Mouse (Mus musculus): ENCODE results near the gene Slc28a2. TPM values are rescaled to one million over a fixed set of nuclear protein-coding genes. Genes with fewer than 3 reads are reported as not detected.
"Not testable (repeated sequence)": the region's sequence is repeated elsewhere in the genome, so short reads cannot be mapped to it uniquely, and the experiment has no call there.

Slc28a2 gene
- polyA plus RNA-seq, 1 experiment from 2014 or later: 0.10 TPM

GRCm38 (mm10) chr2:122381329-122382103 is 44.8 kb upstream of the Slc28a2 start:
- DNase-seq (ENCODE audit: low spot score): peak; percentile 48
- no peak for ATAC-seq
- WGBS: 55% methylated on average over 16 of the region's 16 CpGs
- no peak overlapping the region for H3K27ac ChIP-seq (ENCODE audit: low read length)
- H3K4me2 ChIP-seq (replicated peaks; ENCODE audit: low read depth, low read length): no peak overlapping the region
- H3K27me3 ChIP-seq (replicated peaks; ENCODE audit: insufficient read depth, low read length): no peaks in the 10 kb centered on the region
- no peaks in the 10 kb centered on the region for H3K36me3 ChIP-seq (ENCODE audit: insufficient read depth, low read length)
- H3K9me3 ChIP-seq (ENCODE audit: low read length): no peaks in the 10 kb centered on the region
- no peaks in the 10 kb centered on the region for H3K4me1 ChIP-seq (ENCODE audit: insufficient read depth, low read depth, low read length)
- no peak overlapping the region for H3K4me3 ChIP-seq (ENCODE audit: low read depth, low read length)
- H3K9ac ChIP-seq (replicated peaks; ENCODE audit: low read depth): no peak overlapping the region
- TF ChIP-seq CTCF (IDR thresholded peaks at IDR 0.05) (no peak), EP300 (IDR thresholded peaks at IDR 0.05) (no peak)

GRCm38 (mm10) chr2:122382121-122382520 is 44.2 kb upstream of the Slc28a2 start:
- no peak overlapping the region for H3K27ac ChIP-seq (ENCODE audit: low read length)
- H3K9ac ChIP-seq (replicated peaks; ENCODE audit: low read depth): no peak overlapping the region
- TF ChIP-seq EP300 (IDR thresholded peaks at IDR 0.05): no peak
- TF ChIP-seq CTCF (IDR thresholded peaks at IDR 0.05): no peak
- 75% methylated on average over 6 of the region's 6 CpGs for WGBS
- no peak overlapping the region for H3K4me3 ChIP-seq (ENCODE audit: low read depth, low read length)
- ATAC-seq (no peak), DNase-seq (ENCODE audit: low spot score) (no peak)
- no peaks in the 10 kb centered on the region for H3K27me3 ChIP-seq (replicated peaks; ENCODE audit: insufficient read depth, low read length)
- H3K4me2 ChIP-seq (replicated peaks; ENCODE audit: low read depth, low read length): no peak overlapping the region
- no peaks in the 10 kb centered on the region for H3K4me1 ChIP-seq (ENCODE audit: insufficient read depth, low read depth, low read length)
- H3K9me3 ChIP-seq (ENCODE audit: low read length): no peaks in the 10 kb centered on the region
- no peaks in the 10 kb centered on the region for H3K36me3 ChIP-seq (ENCODE audit: insufficient read depth, low read length)

- ATAC-seq: no peak
- 27% methylated on average over 3 of the region's 3 CpGs for WGBS
- H3K4me3 ChIP-seq (ENCODE audit: low read depth, low read length): no peak overlapping the region
These were observed 41.2 kb upstream of the Slc28a2 start for GRCm38 (mm10) chr2:122385095-122385494.

GRCm38 (mm10) chr2:122387135-122387534 is 39.1 kb upstream of the Slc28a2 start:
- not testable (repeated sequence) for ATAC-seq; H3K27ac ChIP-seq (ENCODE audit: low read length); H3K4me1 ChIP-seq (ENCODE audit: insufficient read depth, low read depth, low read length); H3K9me3 ChIP-seq (ENCODE audit: low read length); H3K4me2 ChIP-seq (replicated peaks; ENCODE audit: low read depth, low read length); H3K9ac ChIP-seq (replicated peaks; ENCODE audit: low read depth); DNase-seq (ENCODE audit: low spot score); H3K4me3 ChIP-seq (ENCODE audit: low read depth, low read length); H3K36me3 ChIP-seq (ENCODE audit: insufficient read depth, low read length); H3K27me3 ChIP-seq (replicated peaks; ENCODE audit: insufficient read depth, low read length)
- WGBS: 89% methylated on average over 3 of the region's 3 CpGs

More at GRCm38 (mm10) chr2:122385095-122385494, 41.2 kb upstream of the Slc28a2 start:
- TF ChIP-seq EP300 (IDR thresholded peaks at IDR 0.05) (no peak), CTCF (IDR thresholded peaks at IDR 0.05) (peak; percentile 36)
- Histone ChIP-seq H3K9me3 (ENCODE audit: low read length) (no peaks in the 10 kb centered on the region), H3K36me3 (ENCODE audit: insufficient read depth, low read length) (no peaks in the 10 kb centered on the region), H3K27ac (ENCODE audit: low read length) (no peak overlapping the region), H3K4me2 (replicated peaks; ENCODE audit: low read depth, low read length) (no peak overlapping the region), H3K4me1 (ENCODE audit: insufficient read depth, low read depth, low read length) (no peaks in the 10 kb centered on the region), H3K9ac (replicated peaks; ENCODE audit: low read depth) (no peak overlapping the region), H3K27me3 (replicated peaks; ENCODE audit: insufficient read depth, low read length) (no peaks in the 10 kb centered on the region)
- DNase-seq (ENCODE audit: low spot score): no peak

GRCm38 (mm10) chr2:122396150-122396549 is 30.1 kb upstream of the Slc28a2 start:
- Histone ChIP-seq H3K27ac (ENCODE audit: low read length) (no peak overlapping the region), H3K27me3 (replicated peaks; ENCODE audit: insufficient read depth, low read length) (no peaks in the 10 kb centered on the region), H3K9ac (replicated peaks; ENCODE audit: low read depth) (no peak overlapping the region), H3K4me2 (replicated peaks; ENCODE audit: low read depth, low read length) (no peak overlapping the region), H3K4me1 (ENCODE audit: insufficient read depth, low read depth, low read length) (no peaks in the 10 kb centered on the region), H3K4me3 (ENCODE audit: low read depth, low read length) (no peak overlapping the region), H3K36me3 (ENCODE audit: insufficient read depth, low read length) (no peaks in the 10 kb centered on the region), H3K9me3 (ENCODE audit: low read length) (no peaks in the 10 kb centered on the region)
- 76% methylated on average over 1 of the region's 1 CpGs for WGBS
- no peak for TF ChIP-seq EP300 (IDR thresholded peaks at IDR 0.05)
- TF ChIP-seq CTCF (IDR thresholded peaks at IDR 0.05): no peak
- ATAC-seq: no peak
- no peak for DNase-seq (ENCODE audit: low spot score)

- Histone ChIP-seq H3K4me2 (replicated peaks; ENCODE audit: low read depth, low read length) (no peak overlapping the region), H3K9me3 (ENCODE audit: low read length) (no peaks in the 10 kb centered on the region), H3K27me3 (replicated peaks; ENCODE audit: insufficient read depth, low read length) (no peaks in the 10 kb centered on the region), H3K4me1 (ENCODE audit: insufficient read depth, low read depth, low read length) (no peaks in the 10 kb centered on the region), H3K36me3 (ENCODE audit: insufficient read depth, low read length) (no peaks in the 10 kb centered on the region), H3K27ac (ENCODE audit: low read length) (no peak overlapping the region), H3K9ac (replicated peaks; ENCODE audit: low read depth) (no peak overlapping the region), H3K4me3 (ENCODE audit: low read depth, low read length) (no peak overlapping the region)
- DNase-seq (ENCODE audit: low spot score) (no peak), ATAC-seq (no peak)
- TF ChIP-seq EP300 (IDR thresholded peaks at IDR 0.05) (no peak), CTCF (IDR thresholded peaks at IDR 0.05) (no peak)
- 74% methylated on average over 2 of the region's 2 CpGs for WGBS
These were observed 18.7 kb upstream of the Slc28a2 start for GRCm38 (mm10) chr2:122407607-122408006.

All from lung, postnatal 0 days (tissue).